In the genomic region with DNA sequence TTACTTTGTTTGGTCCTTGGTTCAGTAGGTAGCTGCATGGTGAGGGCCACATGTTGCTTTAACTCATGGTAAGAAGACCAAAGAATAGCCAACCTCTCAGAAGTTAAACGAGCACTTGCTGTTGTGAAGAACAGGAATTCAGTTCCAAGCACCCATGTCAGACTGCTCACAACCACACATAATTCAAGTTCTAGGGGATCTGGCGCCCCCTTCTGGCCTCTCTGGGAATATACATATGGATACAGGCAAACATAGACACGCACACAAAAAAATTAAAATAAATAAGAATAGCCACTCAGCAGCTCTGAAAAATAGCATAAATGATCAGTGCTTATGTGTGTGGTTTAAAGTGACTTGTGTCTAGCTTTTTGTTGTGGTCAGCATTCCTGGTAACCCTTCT, we compare ENCODE assay signal across 11 mouse cellular contexts. TPM values are rescaled to one million over a fixed set of nuclear protein-coding genes. Genes with fewer than 3 reads are reported as not detected.
DNase-seq lines count a peak whose midpoint lies in the region; ATAC-seq and TF ChIP-seq lines count a peak whose summit lies in the region.
"Had no signal": no experiment of that assay in that cellular context is flagged by ENCODE, and none has a peak within 500 bp of the region (broad histone marks: within the 10 kb centered on the region; RNA-seq: fewer than 3 reads in every experiment).

No protein-coding gene starts in this region.

- H3K4me3 ChIP-seq in lung, embryonic 14.5 days (ENCODE audit: low read depth, low read length), result no peak overlapping the region
- H3K4me3 ChIP-seq: forebrain, embryonic 15.5 days; kidney, embryonic 15.5 days had no signal

- no peaks in the 10 kb centered on the region; the same call in 1 of the 2 replicates for H3K9me3 ChIP-seq in lung, embryonic 14.5 days (ENCODE audit: low read depth, low read length)
- H3K9me3 ChIP-seq: forebrain, embryonic 15.5 days; kidney, embryonic 15.5 days had no signal

- H3K9ac ChIP-seq in lung, embryonic 14.5 days, result no peak overlapping the region
- H3K9ac ChIP-seq: forebrain, embryonic 15.5 days; kidney, embryonic 15.5 days had no signal

- no peaks in the 10 kb centered on the region for H3K27me3 ChIP-seq in lung, embryonic 14.5 days (ENCODE audit: insufficient read depth, low read length)
- H3K27me3 ChIP-seq: forebrain, embryonic 15.5 days; kidney, embryonic 15.5 days had no signal

- no peak for ATAC-seq in lung, embryonic 14.5 days (ENCODE audit: insufficient read depth)
- ATAC-seq in monocyte, adult 5-6 weeks (replicated peaks; ENCODE audit: insufficient number of reproducible peaks, low FRiP score, low TSS enrichment, poor library complexity, severe bottlenecking), result no peak

- no peak overlapping the region for H3K4me2 ChIP-seq in lung, embryonic 14.5 days
- H3K4me2 ChIP-seq: forebrain, embryonic 15.5 days; kidney, embryonic 15.5 days had no signal

- H3K27ac ChIP-seq in lung, embryonic 14.5 days (ENCODE audit: low read depth), result no peak overlapping the region
- H3K27ac ChIP-seq: forebrain, embryonic 15.5 days; kidney, embryonic 15.5 days had no signal

- peak; percentile 14 to 34 for DNase-seq in cerebellum, postnatal 10 days
- no peak for DNase-seq in cerebellum, adult 11 months
- peak; percentile 17 for DNase-seq in lung, embryonic 14.5 days
- no peak for DNase-seq in lung, postnatal 4 days
- DNase-seq in adipocyte (ENCODE audit: low spot score), result peak; percentile 24
- peak; percentile 40 for DNase-seq in thymus, postnatal 14 days
- DNase-seq in urinary bladder, adult 18-20 months (ENCODE audit: low spot score in 2 of 2), result no peak

- H3K36me3 ChIP-seq in lung, embryonic 14.5 days (ENCODE audit: insufficient read depth), result no peaks in the 10 kb centered on the region
- H3K36me3 ChIP-seq: forebrain, embryonic 15.5 days; kidney, embryonic 15.5 days had no signal

- 74% methylated on average over 3 of the region's 3 CpGs for WGBS in lung, embryonic 14.5 days

- TF ChIP-seq CTCF in lung, embryonic 14.5 days (IDR thresholded peaks at IDR 0.05; ENCODE audit: low read depth), result peak; percentile 34; the same call in 1 of the 2 replicates

- no peaks in the 10 kb centered on the region for H3K4me1 ChIP-seq in lung, embryonic 14.5 days (ENCODE audit: insufficient read depth)
- H3K4me1 ChIP-seq: forebrain, embryonic 15.5 days had no signal

RNA-seq across cellular contexts. Expression of a gene that starts 0.9 kb away (rescaled TPM):
- 0.18 TPM in 1 of 2 replicates, not detected in the other for polyA plus RNA-seq in lung, embryonic 14.5 days (2014; fragmentation: Nextera tagmentation; extraction: Ambion mirVana)
- total RNA-seq in monocyte, adult 5-6 weeks (2017), result not detected in 3 replicates
- total RNA-seq: megakaryocyte-erythroid progenitor cell, adult 5-6 weeks had no signal
- polyA plus RNA-seq: kidney, embryonic 15.5 days had no signal

RNA-seq across cellular contexts. Expression of a gene that starts 47.3 kb away (rescaled TPM):
- polyA plus RNA-seq in lung, embryonic 14.5 days (2014; fragmentation: Nextera tagmentation; extraction: Ambion mirVana), result 9.5 and 10.7 TPM in 2 replicates
- total RNA-seq in monocyte, adult 5-6 weeks (2017), result 75.7 to 83.7 TPM (median 80.4 TPM) in 3 replicates

RNA-seq across cellular contexts. Expression of a gene that starts 48.9 kb away (rescaled TPM):
- 116 and 127 TPM in 2 replicates for polyA plus RNA-seq in lung, embryonic 14.5 days (2014; fragmentation: Nextera tagmentation; extraction: Ambion mirVana)
- total RNA-seq in monocyte, adult 5-6 weeks (2017), result 0.49 to 2.0 TPM in 2 of 3 replicates, not detected in the other

Comparison
In these comparisons a context has a peak if more than half of its experiments do, and no peak if none do; other contexts are left out.
1. DNase-seq: peak in cerebellum, postnatal 10 days (2 of 2), lung, embryonic 14.5 days (single experiment), adipocyte (single experiment) and thymus, postnatal 14 days (single experiment); none in cerebellum, adult 11 months (single experiment), lung, postnatal 4 days (0 of 2) and urinary bladder, adult 18-20 months (0 of 2).